ENCODE assay signal across 29 mouse cellular contexts in genomic region chr2:34835669-34836068, GRCm38 (mm10). TPM values are rescaled to one million over a fixed set of nuclear protein-coding genes. Genes with fewer than 3 reads are reported as not detected.
DNase-seq lines count a peak whose midpoint lies in the region; ATAC-seq and TF ChIP-seq lines count a peak whose summit lies in the region.
"Had no signal": no experiment of that assay in that cellular context is flagged by ENCODE, and none has a peak within 500 bp of the region (broad histone marks: within the 10 kb centered on the region; RNA-seq: fewer than 3 reads in every experiment).

No protein-coding gene starts in this region.

- H3K4me3 ChIP-seq in ES-Bruce4 (ENCODE audit: low read depth, low read length) (no peak overlapping the region), ES-E14 (ENCODE audit: insufficient read depth in 1 of 2, low read depth in 1 of 2, low read length in 2 of 2, poor library complexity in 1 of 2, severe bottlenecking in 1 of 2) (no peak overlapping the region)
- H3K4me3 ChIP-seq: embryonic facial prominence, embryonic 10.5 days; embryonic facial prominence, embryonic 12.5 days; forebrain, embryonic 13.5 days; forebrain, embryonic 15.5 days had no signal

- H3K4me1 ChIP-seq in ES-Bruce4 (ENCODE audit: control insufficient read depth, insufficient read depth, low read length) = peaks cover 1% of the 10 kb centered on the region
- H3K4me1 ChIP-seq in ES-E14 (ENCODE audit: control insufficient read depth in 2 of 2, insufficient read depth in 2 of 2, low read length in 2 of 2, poor library complexity in 1 of 2) = peaks cover 2% of the 10 kb centered on the region in 2 experiments; a peak in 2 of 4 replicates
- H3K4me1 ChIP-seq: embryonic facial prominence, embryonic 10.5 days; embryonic facial prominence, embryonic 12.5 days; forebrain, embryonic 13.5 days; forebrain, embryonic 15.5 days had no signal

- H3K27ac ChIP-seq in ES-Bruce4 (ENCODE audit: insufficient read depth, low read length) (peak overlapping the region; percentile 59; the same call in 1 of the 2 replicates), ES-E14 (ENCODE audit: insufficient read depth, low read depth, low read length, poor library complexity, severe bottlenecking) (no peak overlapping the region; the same call in 1 of the 2 replicates)
- H3K27ac ChIP-seq: embryonic facial prominence, embryonic 10.5 days; embryonic facial prominence, embryonic 12.5 days; forebrain, embryonic 13.5 days; forebrain, embryonic 15.5 days had no signal

- no peak for TF ChIP-seq POLR2A in ES-Bruce4 (IDR thresholded peaks at IDR 0.05; ENCODE audit: insufficient read depth, low read length)

- no peak for TF ChIP-seq CTCF in ES-Bruce4 (IDR thresholded peaks at IDR 0.05; ENCODE audit: low read depth, low read length)

- H3K9me3 ChIP-seq in ES-Bruce4 (replicated peaks; ENCODE audit: control insufficient read depth, insufficient read depth, low read length, poor library complexity, severe bottlenecking) (no peaks in the 10 kb centered on the region), ES-E14 (ENCODE audit: control insufficient read depth, insufficient read depth, low read depth, low read length) (no peaks in the 10 kb centered on the region)
- H3K9me3 ChIP-seq: embryonic facial prominence, embryonic 10.5 days; embryonic facial prominence, embryonic 12.5 days; forebrain, embryonic 13.5 days; forebrain, embryonic 15.5 days had no signal

- ATAC-seq in cerebellum, adult (ENCODE audit: insufficient number of reproducible peaks, low FRiP score, low TSS enrichment) = no peak
- ATAC-seq in granulocyte monocyte progenitor cell, adult 5-6 weeks (replicated peaks; ENCODE audit: poor library complexity, severe bottlenecking) = no peak
- ATAC-seq: activated CD4-positive, CD25-positive, alpha-beta regulatory T cell, adult 4 months; CD4-positive, CD25-positive, alpha-beta regulatory T cell, adult 4 months; forebrain, embryonic 13.5 days; forebrain, embryonic 15.5 days; forebrain, postnatal 0 days; Patski had no signal

- DNase-seq in ES-E14 (ENCODE audit: low read depth, low spot score) (peak; percentile 34), R1 (ENCODE audit: low read depth, low spot score) (peak; percentile 82)
- DNase-seq in frontal cortex, postnatal 25 days (ENCODE audit: low spot score in 2 of 2) = no peak
- DNase-seq: adrenal gland, adult 8-10 months; adrenal gland, postnatal 14 days; adrenal gland, postnatal 36 days; B cell, adult 2 months; cerebellum, adult 11 months; cerebellum, adult 18-20 months; cerebellum, adult 8-10 months; cerebellum, adult 9-11 months; cerebellum, postnatal 14 days; cerebellum, postnatal 36 days; forebrain, postnatal 0 days had no signal

- in situ Hi-C loops in ES-E14 (cut with MboI; ENCODE audit: low sequenced_read_pairs in 2 of 2, unreplicated experiment in 2 of 2) = loop anchor here in 1 of 2 experiments (25.0 kb wide), 1 partner anchor 277 kb away; the partner anchor contains the start of genes AI182371 and Cntrl

- 0 out of 2 replicates have a peak, but pooled peaks have one; percentile 48 for TF ChIP-seq EP300 in ES-Bruce4 (IDR thresholded peaks at IDR 0.05; ENCODE audit: insufficient read depth, low read depth, low read length)

- no peaks in the 10 kb centered on the region for H3K27me3 ChIP-seq in ES-Bruce4 (ENCODE audit: control insufficient read depth, insufficient read depth, low read length, poor library complexity, severe bottlenecking)
- H3K27me3 ChIP-seq: CH12.LX; embryonic facial prominence, embryonic 12.5 days; forebrain, embryonic 13.5 days; forebrain, embryonic 15.5 days had no signal

- H3K36me3 ChIP-seq in ES-Bruce4 (ENCODE audit: control insufficient read depth, insufficient read depth, low read length, poor library complexity, severe bottlenecking) (no peaks in the 10 kb centered on the region), ES-E14 (ENCODE audit: control insufficient read depth, insufficient read depth, low read length, poor library complexity, severe bottlenecking) (no peaks in the 10 kb centered on the region)
- H3K36me3 ChIP-seq: embryonic facial prominence, embryonic 10.5 days; embryonic facial prominence, embryonic 12.5 days; forebrain, embryonic 15.5 days had no signal

- no peak overlapping the region for H3K9ac ChIP-seq in ES-Bruce4 (ENCODE audit: low read depth, poor library complexity, severe bottlenecking)
- no peak overlapping the region for H3K9ac ChIP-seq in ES-E14 (ENCODE audit: insufficient read depth, low read depth, low read length, poor library complexity, severe bottlenecking)
- H3K9ac ChIP-seq: embryonic facial prominence, embryonic 12.5 days; forebrain, embryonic 13.5 days; forebrain, embryonic 15.5 days; forebrain, postnatal 0 days had no signal

TF ChIP-seq in ES-E14, 5 proteins besides CTCF, POLR2A, EP300 and RAD21:
- TF ChIP-seq MAFK (IDR thresholded peaks at IDR 0.05; ENCODE audit: insufficient read depth, low read depth, low read length) = no peak
- no peak for TF ChIP-seq HCFC1 (IDR thresholded peaks at IDR 0.05; ENCODE audit: borderline replicate concordance, insufficient read depth, low read length)
- TF ChIP-seq ZC3H11A (IDR thresholded peaks at IDR 0.05; ENCODE audit: borderline replicate concordance, low read depth, low read length) = no peak
- no peak for TF ChIP-seq ZNF384 (IDR thresholded peaks at IDR 0.05; ENCODE audit: low read depth, low read length)
- no peak for TF ChIP-seq CHD2 (IDR thresholded peaks at IDR 0.05; ENCODE audit: low read depth, low read length)
TF ChIP-seq in ES-E14: peak in this region for 0.

RNA-seq across cellular contexts. Expression of gene Gm34653, which starts 2.9 kb away (rescaled TPM):
- polyA plus RNA-seq in ES-Bruce4 (2011; ENCODE audit: insufficient read depth, insufficient read length, low read depth, missing spikeins) = 4.6 and 4.7 TPM in 2 replicates
- total RNA-seq in ES-E14 (2012; rRNA removed) = 0.53 and 0.62 TPM in 2 replicates
- not detected in 2 replicates for total RNA-seq in granulocyte monocyte progenitor cell, adult 5-6 weeks (2014; fragmentation: Nextera tagmentation)
- not detected in 2 replicates for total RNA-seq in granulocyte monocyte progenitor cell, adult 5-6 weeks (2017)
- total RNA-seq: adrenal gland, adult 18-20 months; adrenal gland, postnatal 14 days; adrenal gland, postnatal 36 days; CH12.LX; common myeloid progenitor, adult 5-6 weeks had no signal
- polyA plus RNA-seq: activated CD4-positive, CD25-positive, alpha-beta regulatory T cell, adult 4 months; CD4-positive, CD25-positive, alpha-beta regulatory T cell, adult 4 months; embryonic facial prominence, embryonic 12.5 days; embryonic facial prominence, embryonic 14.5 days; forebrain, embryonic 11.5 days; forebrain, embryonic 13.5 days; forebrain, embryonic 15.5 days had no signal

RNA-seq across cellular contexts. Expression of gene Fbxw2, which starts 9.6 kb away (rescaled TPM):
- polyA plus RNA-seq in ES-Bruce4 (2011; ENCODE audit: insufficient read depth, insufficient read length, low read depth, missing spikeins) = 74.5 and 82.0 TPM in 2 replicates
- total RNA-seq in ES-E14 (2012; rRNA removed) = 50.9 and 57.2 TPM in 2 replicates
- 42.7 and 63.4 TPM in 2 replicates for total RNA-seq in granulocyte monocyte progenitor cell, adult 5-6 weeks (2014; fragmentation: Nextera tagmentation)
- total RNA-seq in granulocyte monocyte progenitor cell, adult 5-6 weeks (2017) = 52.8 and 56.7 TPM in 2 replicates

RNA-seq across cellular contexts. Expression of gene Rabepk, which starts 36.0 kb away (rescaled TPM):
- polyA plus RNA-seq in ES-Bruce4 (2011; ENCODE audit: insufficient read depth, insufficient read length, low read depth, missing spikeins) = 32.9 TPM in 2 replicates
- total RNA-seq in ES-E14 (2012; rRNA removed) = 32.7 and 34.7 TPM in 2 replicates
- 31.3 and 33.6 TPM in 2 replicates for total RNA-seq in granulocyte monocyte progenitor cell, adult 5-6 weeks (2014; fragmentation: Nextera tagmentation)
- total RNA-seq in granulocyte monocyte progenitor cell, adult 5-6 weeks (2017) = 38.0 and 49.0 TPM in 2 replicates

RNA-seq across cellular contexts. Expression of gene Cutal, which starts 38.5 kb away (rescaled TPM):
- 1.9 and 7.4 TPM in 2 replicates for polyA plus RNA-seq in ES-Bruce4 (2011; ENCODE audit: insufficient read depth, insufficient read length, low read depth, missing spikeins)
- total RNA-seq in ES-E14 (2012; rRNA removed) = 0.22 and 0.42 TPM in 2 replicates
- total RNA-seq in granulocyte monocyte progenitor cell, adult 5-6 weeks (2014; fragmentation: Nextera tagmentation) = not detected in 2 replicates
- not detected in 2 replicates for total RNA-seq in granulocyte monocyte progenitor cell, adult 5-6 weeks (2017)
- total RNA-seq: CH12.LX; common myeloid progenitor, adult 5-6 weeks had no signal
- polyA plus RNA-seq: activated CD4-positive, CD25-positive, alpha-beta regulatory T cell, adult 4 months; CD4-positive, CD25-positive, alpha-beta regulatory T cell, adult 4 months; embryonic facial prominence, embryonic 12.5 days; embryonic facial prominence, embryonic 14.5 days; forebrain, embryonic 11.5 days; forebrain, embryonic 13.5 days had no signal

RNA-seq across cellular contexts. Expression of gene Psmd5, which starts 39.1 kb away (rescaled TPM):
- 63.9 and 77.6 TPM in 2 replicates for polyA plus RNA-seq in ES-Bruce4 (2011; ENCODE audit: insufficient read depth, insufficient read length, low read depth, missing spikeins)
- 42.4 and 50.6 TPM in 2 replicates for total RNA-seq in ES-E14 (2012; rRNA removed)
- 64.4 and 67.3 TPM in 2 replicates for total RNA-seq in granulocyte monocyte progenitor cell, adult 5-6 weeks (2014; fragmentation: Nextera tagmentation)
- total RNA-seq in granulocyte monocyte progenitor cell, adult 5-6 weeks (2017) = 36.8 and 60.4 TPM in 2 replicates

Comparison
In these comparisons a context has a peak if more than half of its experiments do, and no peak if none do; other contexts are left out.
1. DNase-seq: peak in ES-E14 (single experiment) and R1 (single experiment); none in frontal cortex, postnatal 25 days (0 of 2).